Mouse (Mus musculus) heart, postnatal 14 days (tissue): Measurements from ENCODE around the gene Gpsm3. TPM values are rescaled to one million over a fixed set of nuclear protein-coding genes. Genes with fewer than 3 reads are reported as not detected.

Source experiments
- DNase-seq, 2 experiments: peaks; one replicate each; pipeline ENCODE4 v3.0.0; 2021 to 2022
- intact Hi-C: fragments of 180-260 bp; cut with DNase I; formaldehyde crosslinking; loops from one replicate; pipeline ENCODE4 v1.15.1; 2025
- total RNA-seq, 2 experiments: library from RNA; stranded (reverse); gene quantifications; 2 replicates each; pipeline ENCODE4 v1.2.3; 2021

Gene Gpsm3
- total RNA-seq, 2 experiments from 2014 or later = 5.6 to 7.8 TPM

GRCm38 (mm10) chr17:34626773-34627092, 37.1 kb downstream of the Gpsm3 start:
- intact Hi-C loops = loop anchor here (10.0 kb wide), 1 partner anchor 88 kb away; no protein-coding TSS in a partner anchor
- peak; percentile 39 to 51 for DNase-seq

- intact Hi-C loops = loop anchor here (10.0 kb wide), 1 partner anchor 87 kb away; no protein-coding TSS in a partner anchor
- peak; percentile 85 to 92 for DNase-seq
These were observed 37.7 kb downstream of the Gpsm3 start for GRCm38 (mm10) chr17:34627093-34627942.

GRCm38 (mm10) chr17:34627943-34628643, 38.5 kb downstream of the Gpsm3 start, which contains the start of gene Ppt2:
TSS of gene Ppt2 (minus strand) at chr17:34628510.
- DNase-seq = peak; percentile 64 to 67
- intact Hi-C loops = loop anchor here (2.0 to 10.0 kb wide), 2 partner anchors 15 to 87 kb away; no protein-coding TSS in a partner anchor

- DNase-seq = no peak
- intact Hi-C loops = loop anchor here (2.0 to 10.0 kb wide), 2 partner anchors 14 to 86 kb away; no protein-coding TSS in a partner anchor
These were observed 39.0 kb downstream of the Gpsm3 start for GRCm38 (mm10) chr17:34628644-34628967.

GRCm38 (mm10) chr17:34629221-34629751, 39.7 kb downstream of the Gpsm3 start, which contains the start of gene Prrt1:
TSS of gene Prrt1 (plus strand) at chr17:34629533.
- intact Hi-C loops = loop anchor here (2.0 to 10.0 kb wide), 2 partner anchors 14 to 86 kb away; no protein-coding TSS in a partner anchor
- no peak for DNase-seq

- DNase-seq = no peak
- intact Hi-C loops = loop anchor here (2.0 to 10.0 kb wide), 2 partner anchors 13 to 85 kb away; no protein-coding TSS in a partner anchor
These were observed 40.4 kb downstream of the Gpsm3 start for GRCm38 (mm10) chr17:34629796-34630603.

- intact Hi-C loops = no loop called here
These were observed 41.2 kb downstream of the Gpsm3 start for GRCm38 (mm10) chr17:34630761-34631301.

GRCm38 (mm10) chr17:34631647-34632046, 42.0 kb downstream of the Gpsm3 start:
- intact Hi-C loops = no loop called here
- DNase-seq = no peak

More at GRCm38 (mm10) chr17:34630761-34631301, 41.2 kb downstream of the Gpsm3 start:
- no peak for DNase-seq

GRCm38 (mm10) chr17:34632261-34632691, 42.7 kb downstream of the Gpsm3 start:
- intact Hi-C loops = no loop called here
- peak; percentile 69 to 78 for DNase-seq

GRCm38 (mm10) chr17:34635671-34636070, 46.1 kb downstream of the Gpsm3 start:
- intact Hi-C loops = no loop called here
- DNase-seq = no peak

GRCm38 (mm10) chr17:34637459-34637858, 47.9 kb downstream of the Gpsm3 start:
- intact Hi-C loops = no loop called here

GRCm38 (mm10) chr17:34639461-34640255, 50.1 kb downstream of the Gpsm3 start:
- intact Hi-C loops = no loop called here
- DNase-seq = no peak

More at GRCm38 (mm10) chr17:34637459-34637858, 47.9 kb downstream of the Gpsm3 start:
- DNase-seq = no peak

GRCm38 (mm10) chr17:34640778-34641601, 51.4 kb downstream of the Gpsm3 start:
- intact Hi-C loops = no loop called here
- DNase-seq = peak; percentile 61 to 62

Other genes with a start within 250 kb of the Gpsm3 start
- under 1 TPM; 0.27 to 0.33 TPM for gene Btnl2, start 235.0 kb upstream of the Gpsm3 start, total RNA-seq
- not detected for gene Btnl1, start 212.7 kb upstream of the Gpsm3 start, total RNA-seq
- under 1 TPM in 1 of 2 experiments, not detected in 1; 0.24 TPM for gene BC051142, start 191.0 kb upstream of the Gpsm3 start, total RNA-seq
- not detected for gene Btnl4, start 112.5 kb upstream of the Gpsm3 start, total RNA-seq
- gene Btnl6, start 72.5 kb upstream of the Gpsm3 start, total RNA-seq = not detected
- gene Notch4, start 25.5 kb upstream of the Gpsm3 start, total RNA-seq = 10 to 100 TPM; 47.9 to 52.6 TPM
- gene Pbx2, start 1.5 kb downstream of the Gpsm3 start, total RNA-seq = 10 to 100 TPM; 20.1 to 22.6 TPM
- 1 to 10 TPM; 1.0 to 1.2 TPM for gene Ager, start 8.1 kb downstream of the Gpsm3 start, total RNA-seq
- 10 to 100 TPM; 33.6 to 35.4 TPM for gene Rnf5, start 13.9 kb downstream of the Gpsm3 start, total RNA-seq
- 10 to 100 TPM; 56.3 to 57.9 TPM for gene Agpat1, start 14.5 kb downstream of the Gpsm3 start, total RNA-seq
- gene Egfl8, start 26.2 kb downstream of the Gpsm3 start, total RNA-seq = 1 to 10 TPM; 2.1 to 2.7 TPM
- gene Ppt2, start 38.7 kb downstream of the Gpsm3 start, total RNA-seq = 10 to 100 TPM; 42.6 to 43.2 TPM
- gene Prrt1, start 39.7 kb downstream of the Gpsm3 start, total RNA-seq = 1 to 10 TPM; 1.9 to 3.1 TPM
- 1 to 10 TPM; 8.2 to 8.3 TPM for gene Fkbpl, start 55.0 kb downstream of the Gpsm3 start, total RNA-seq
- 10 to 100 TPM; 18.0 to 19.0 TPM for gene Atf6b, start 57.3 kb downstream of the Gpsm3 start, total RNA-seq
- gene Tnxb, start 80.7 kb downstream of the Gpsm3 start, total RNA-seq = 10 to 100 TPM; 48.6 to 56.7 TPM
- 10 to 100 TPM; 17.9 to 21.3 TPM for gene C4b, start 154.1 kb downstream of the Gpsm3 start, total RNA-seq
- not detected for gene Cyp21a1, start 214.8 kb downstream of the Gpsm3 start, total RNA-seq
- gene Stk19, start 247.1 kb downstream of the Gpsm3 start, total RNA-seq = 10 to 100 TPM; 10.7 to 13.5 TPM
- gene Dxo, start 247.2 kb downstream of the Gpsm3 start, total RNA-seq = 10 to 100 TPM; 17.5 to 18.2 TPM